Mouse (Mus musculus) lung, postnatal 36 days (tissue): ENCODE measurements around the gene Sema4g.

ENCODE experiments used
- DNase-seq: peaks from one replicate; pipeline ENCODE4 v3.0.0; 2022; ENCODE audit warnings: mixed read lengths

Gene Sema4g

GRCm38 (mm10) chr19:44988831-44989566 lies at the start of gene Sema4g:
Gene Sema4g, plus strand, starts transcription at chr19:44989101.
- peak; percentile 30 for DNase-seq

- DNase-seq = no peak
These were observed 29.3 kb upstream of the Sema4g start for GRCm38 (mm10) chr19:44959633-44960032.

- DNase-seq = no peak
These were observed 22.9 kb upstream of the Sema4g start for GRCm38 (mm10) chr19:44965978-44966377.

- DNase-seq = no peak
These were observed 20.6 kb upstream of the Sema4g start for GRCm38 (mm10) chr19:44968329-44968728.

- no peak for DNase-seq
These were observed 12.3 kb upstream of the Sema4g start for GRCm38 (mm10) chr19:44976636-44977035.

- DNase-seq = no peak
These were observed 11.8 kb upstream of the Sema4g start for GRCm38 (mm10) chr19:44977148-44977547.

GRCm38 (mm10) chr19:44980787-44981186 lies 8.1 kb upstream of the Sema4g start:
- no peak for DNase-seq

- DNase-seq = no peak
These were observed 6.3 kb upstream of the Sema4g start for GRCm38 (mm10) chr19:44982477-44983115.

GRCm38 (mm10) chr19:44983366-44983765 lies 5.5 kb upstream of the Sema4g start:
- no peak for DNase-seq

- DNase-seq = no peak
These were observed 4.5 kb upstream of the Sema4g start for GRCm38 (mm10) chr19:44984420-44984819.

GRCm38 (mm10) chr19:44985159-44985988 lies 3.5 kb upstream of the Sema4g start:
- DNase-seq = no peak

GRCm38 (mm10) chr19:44987004-44987403 lies 1.9 kb upstream of the Sema4g start:
- DNase-seq = no peak

- DNase-seq = no peak
These were observed 1.1 kb upstream of the Sema4g start for GRCm38 (mm10) chr19:44987851-44988250.

- DNase-seq = no peak
These were observed 580 bp upstream of the Sema4g start for GRCm38 (mm10) chr19:44988321-44988720.

- no peak for DNase-seq
These were observed 930 bp downstream of the Sema4g start for GRCm38 (mm10) chr19:44989567-44990495.

GRCm38 (mm10) chr19:44991031-44991430 lies 2.1 kb downstream of the Sema4g start:
- no peak for DNase-seq

GRCm38 (mm10) chr19:44992246-44992645 lies 3.3 kb downstream of the Sema4g start:
- DNase-seq = no peak

GRCm38 (mm10) chr19:44992712-44993111 lies 3.8 kb downstream of the Sema4g start:
- DNase-seq = no peak

- DNase-seq = no peak
These were observed 8.9 kb downstream of the Sema4g start for GRCm38 (mm10) chr19:44997786-44998185.

GRCm38 (mm10) chr19:44999647-45000046 lies 10.7 kb downstream of the Sema4g start:
- no peak for DNase-seq

- DNase-seq = no peak
These were observed 13.4 kb downstream of the Sema4g start for GRCm38 (mm10) chr19:45002301-45002700.

GRCm38 (mm10) chr19:45003740-45004516 lies 15.0 kb downstream of the Sema4g start:
- no peak for DNase-seq
